Mouse (Mus musculus): ENCODE measurements at regions not wholly inside any gene's neighbourhood (a gene's known extent, or its start where the extent isn't known, plus 50 kb on each side); places are given as distances from the start of the nearest gene placed in this dataset.
"Not testable (repeated sequence)": the region's sequence is repeated elsewhere in the genome, so short reads cannot be mapped to it uniquely, and the experiment has no call there.

DNA sequence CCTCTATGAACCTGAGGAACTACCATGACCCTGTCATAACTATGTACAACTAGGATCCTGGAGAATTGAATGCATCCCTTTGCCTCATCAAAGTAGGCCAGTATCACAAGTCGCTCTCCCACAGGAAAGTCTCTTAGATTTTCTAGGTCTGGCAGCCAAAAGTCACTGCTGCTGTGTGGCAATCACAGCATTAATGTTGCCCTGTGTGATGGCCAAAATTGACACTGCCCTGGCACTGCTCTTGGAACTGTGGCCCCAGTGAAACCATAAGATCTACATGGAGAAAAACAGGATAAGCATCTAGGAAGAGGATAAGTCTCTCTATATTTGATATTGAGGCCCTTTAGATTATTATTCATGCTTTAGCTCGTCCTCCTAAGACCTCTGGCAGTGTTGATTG, 465.7 kb downstream of the Adam6a start:
- Histone ChIP-seq H3K4me1 (replicated peaks) (no peaks in the 10 kb centered on the region), H3K27me3 (no peaks in the 10 kb centered on the region), H3K9me3 (peaks cover 4% of the 10 kb centered on the region; the same call in 1 of the 2 replicates), H3K4me3 (replicated peaks) (no peak overlapping the region), H3K4me2 (no peak overlapping the region), H3K27ac (no peak overlapping the region), H3K36me3 (no peaks in the 10 kb centered on the region), H3K9ac (replicated peaks) (no peak overlapping the region)
- WGBS = 51% methylated on average over 2 of the region's 2 CpGs
- no peak for ATAC-seq (ENCODE audit: insufficient number of reproducible peaks, insufficient read depth, low FRiP score, low TSS enrichment, low read depth)

DNA sequence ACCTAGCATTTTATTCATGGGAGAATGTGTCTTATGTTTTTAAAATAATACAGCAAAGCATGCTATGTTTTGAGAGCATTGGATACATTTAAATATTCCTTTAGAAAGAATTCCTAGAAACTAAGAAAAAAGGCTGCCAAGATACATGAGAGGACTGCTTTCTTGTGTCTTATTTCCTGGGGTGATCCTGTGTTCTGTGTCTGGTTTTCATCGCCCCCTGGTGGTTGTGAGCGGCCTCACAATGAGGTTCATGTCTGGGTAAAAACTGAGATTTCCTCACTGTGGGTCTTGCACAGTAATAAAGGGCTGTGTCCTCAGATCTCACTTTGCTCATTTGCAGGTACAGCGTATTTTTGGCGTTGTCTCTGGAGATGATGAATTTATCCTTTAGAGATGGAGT, 469.2 kb downstream of the Adam6a start:
- not testable (repeated sequence) for ATAC-seq (ENCODE audit: insufficient number of reproducible peaks, insufficient read depth, low FRiP score, low TSS enrichment, low read depth); H3K27me3 ChIP-seq; H3K27ac ChIP-seq; H3K9ac ChIP-seq (replicated peaks); H3K4me1 ChIP-seq (replicated peaks); H3K9me3 ChIP-seq; H3K36me3 ChIP-seq; H3K4me3 ChIP-seq (replicated peaks); H3K4me2 ChIP-seq
- WGBS = 23% methylated on average over 4 of the region's 4 CpGs

DNA sequence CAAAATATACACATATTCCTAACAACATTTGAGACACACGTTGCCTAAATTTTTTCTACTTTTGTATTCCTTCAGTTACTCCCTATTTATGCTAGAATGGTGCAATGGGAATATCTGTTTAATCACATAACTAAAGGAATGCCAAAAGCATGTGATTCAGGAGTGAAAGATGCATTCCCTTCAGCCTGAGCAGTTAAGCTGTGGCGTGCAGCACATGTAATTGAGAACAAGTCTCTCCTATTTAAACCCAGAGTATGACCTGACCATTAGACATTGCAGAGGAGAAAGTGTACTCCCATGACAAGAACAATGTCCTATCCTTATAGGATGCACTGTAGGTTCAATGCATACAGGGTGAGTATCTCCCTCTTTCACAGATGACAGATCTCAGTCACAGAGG, 493.3 kb downstream of the Adam6a start:
- ATAC-seq (ENCODE audit: insufficient number of reproducible peaks, insufficient read depth, low FRiP score, low TSS enrichment, low read depth); H3K4me2 ChIP-seq; H3K4me1 ChIP-seq (replicated peaks); H3K36me3 ChIP-seq; H3K9ac ChIP-seq (replicated peaks); H3K27me3 ChIP-seq; H3K27ac ChIP-seq; H3K4me3 ChIP-seq (replicated peaks): not testable (repeated sequence)
- peaks cover 10% of the 10 kb centered on the region for H3K9me3 ChIP-seq
- WGBS = 82% methylated on average over 2 of the region's 2 CpGs

DNA sequence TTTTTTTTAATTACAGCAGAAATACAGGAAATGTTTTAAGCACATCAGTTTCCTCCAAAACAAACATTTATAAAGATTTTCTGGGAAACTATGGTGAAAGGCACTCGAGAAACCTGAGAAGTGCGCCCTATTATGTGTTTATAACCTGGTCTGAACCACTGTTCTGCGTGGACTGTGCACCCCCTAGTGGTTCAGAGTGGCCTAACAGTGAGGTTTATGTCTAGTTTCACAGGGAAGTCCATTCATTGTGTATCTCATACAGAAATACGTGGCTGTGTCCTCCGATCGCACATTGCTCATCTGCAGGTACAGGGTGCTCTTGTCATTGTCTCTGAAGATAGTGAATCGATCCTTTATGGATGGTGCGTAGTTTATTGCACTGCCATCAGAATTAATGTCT, 504.3 kb downstream of the Adam6a start:
- H3K9me3 ChIP-seq; H3K4me3 ChIP-seq (replicated peaks); H3K4me1 ChIP-seq (replicated peaks); H3K27ac ChIP-seq; H3K9ac ChIP-seq (replicated peaks); ATAC-seq (ENCODE audit: insufficient number of reproducible peaks, insufficient read depth, low FRiP score, low TSS enrichment, low read depth); H3K27me3 ChIP-seq; H3K36me3 ChIP-seq; H3K4me2 ChIP-seq: not testable (repeated sequence)
- 63% methylated on average over 8 of the region's 8 CpGs for WGBS

DNA sequence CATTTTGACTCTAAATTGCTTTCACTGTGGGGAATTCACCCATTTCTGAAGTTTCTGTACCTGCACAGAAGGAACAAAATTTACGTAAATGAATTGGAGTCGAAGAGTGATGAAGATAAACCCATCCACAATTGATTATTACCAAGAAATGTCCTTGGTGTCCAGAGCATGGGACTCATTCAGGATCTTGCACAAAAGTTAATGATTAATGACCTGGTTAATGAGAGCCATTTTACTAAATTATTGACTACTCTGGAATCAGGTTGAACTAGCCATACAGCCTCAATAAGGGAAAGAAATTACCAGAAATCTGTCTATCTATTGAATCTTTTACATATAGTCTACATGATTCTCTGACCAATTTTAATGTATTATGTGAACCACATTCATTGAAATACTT, 509.6 kb downstream of the Adam6a start:
- H3K4me3 ChIP-seq (replicated peaks) = no peak overlapping the region
- 88% methylated on average over 2 of the region's 2 CpGs for WGBS
- H3K27ac ChIP-seq = no peak overlapping the region
- H3K36me3 ChIP-seq = no peaks in the 10 kb centered on the region
- no peak overlapping the region for H3K4me2 ChIP-seq
- no peaks in the 10 kb centered on the region for H3K4me1 ChIP-seq (replicated peaks)
- H3K27me3 ChIP-seq = no peaks in the 10 kb centered on the region
- H3K9me3 ChIP-seq = 0 out of 2 replicates have a peak, but pooled peaks cover 5% of the 10 kb centered on the region
- no peak for ATAC-seq (ENCODE audit: insufficient number of reproducible peaks, insufficient read depth, low FRiP score, low TSS enrichment, low read depth)
- H3K9ac ChIP-seq (replicated peaks) = no peak overlapping the region

DNA sequence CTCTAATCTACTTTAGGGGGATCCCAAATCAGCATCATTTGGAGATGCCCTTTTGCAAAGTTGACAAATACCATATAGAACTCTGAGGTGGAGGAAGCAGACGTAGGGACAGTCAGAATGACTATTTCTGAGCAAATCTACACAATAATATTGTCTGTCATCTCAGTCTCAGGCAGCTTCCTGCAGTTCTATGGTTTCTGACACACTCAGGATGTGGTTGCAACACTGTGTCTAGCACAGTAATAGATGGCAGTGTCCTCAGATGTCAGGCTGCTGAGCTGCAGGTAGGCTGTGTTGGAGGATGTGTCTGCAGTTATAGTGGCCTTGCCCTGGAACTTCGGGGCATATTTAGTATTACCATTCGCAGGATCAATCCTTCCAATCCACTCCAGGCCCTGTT, 515.9 kb downstream of the Adam6a start:
- no peak for ATAC-seq (ENCODE audit: insufficient number of reproducible peaks, insufficient read depth, low FRiP score, low TSS enrichment, low read depth)
- Histone ChIP-seq H3K36me3 (no peaks in the 10 kb centered on the region), H3K4me3 (replicated peaks) (no peak overlapping the region), H3K27me3 (no peaks in the 10 kb centered on the region), H3K4me2 (no peak overlapping the region), H3K4me1 (replicated peaks) (no peaks in the 10 kb centered on the region), H3K9ac (replicated peaks) (no peak overlapping the region), H3K27ac (no peak overlapping the region), H3K9me3 (peaks cover 19% of the 10 kb centered on the region; the same call in 1 of the 2 replicates)
- WGBS = 70% methylated on average over 3 of the region's 3 CpGs

DNA sequence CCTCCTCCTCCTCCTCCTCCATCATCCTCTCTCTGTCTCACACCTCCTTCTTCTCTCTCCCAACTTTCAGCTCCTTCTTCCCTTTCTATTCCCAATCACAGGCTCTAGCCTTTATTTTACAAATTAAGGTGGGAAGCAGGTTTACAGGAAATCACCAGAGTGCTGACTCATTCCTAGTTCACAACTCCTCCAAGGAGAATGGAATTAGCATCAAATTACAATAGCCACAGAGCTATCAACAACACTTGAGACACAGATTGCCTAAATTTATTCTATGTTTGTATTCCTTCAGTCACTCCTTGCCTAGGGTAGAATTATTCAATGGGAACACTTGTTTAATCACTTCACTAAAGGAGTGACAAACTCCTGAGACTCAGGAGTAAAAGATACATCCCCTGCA, 523.5 kb downstream of the Adam6a start:
- no peak overlapping the region for H3K9ac ChIP-seq (replicated peaks)
- H3K9me3 ChIP-seq = peaks cover 23% of the 10 kb centered on the region; the same call in 1 of the 2 replicates
- H3K36me3 ChIP-seq = no peaks in the 10 kb centered on the region
- no peak overlapping the region for H3K4me2 ChIP-seq
- no peak overlapping the region for H3K4me3 ChIP-seq (replicated peaks)
- no peaks in the 10 kb centered on the region for H3K27me3 ChIP-seq
- H3K27ac ChIP-seq = no peak overlapping the region
- no peaks in the 10 kb centered on the region for H3K4me1 ChIP-seq (replicated peaks)
- ATAC-seq (ENCODE audit: insufficient number of reproducible peaks, insufficient read depth, low FRiP score, low TSS enrichment, low read depth) = no peak

DNA sequence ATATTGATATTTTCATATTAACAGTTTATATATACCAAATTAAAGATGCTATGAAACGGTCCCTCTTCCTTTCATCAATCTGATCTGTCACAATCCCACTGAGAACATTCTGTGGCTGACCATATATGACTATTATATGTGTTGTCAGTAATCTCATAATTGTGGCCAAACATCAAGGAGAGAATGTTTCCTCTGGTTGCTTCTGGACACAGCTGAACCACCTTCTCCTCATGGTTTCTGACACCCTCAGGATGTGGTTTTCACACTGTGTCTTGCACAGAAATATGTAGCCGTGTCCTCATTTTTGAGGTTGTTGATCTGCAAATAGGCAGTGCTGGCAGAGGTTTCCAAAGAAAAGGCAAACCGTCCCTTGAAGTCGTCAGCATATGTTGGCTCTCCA, 565.0 kb downstream of the Adam6a start:
- H3K27ac ChIP-seq; H3K9ac ChIP-seq (replicated peaks); H3K36me3 ChIP-seq; H3K4me3 ChIP-seq (replicated peaks); H3K4me1 ChIP-seq (replicated peaks); H3K27me3 ChIP-seq; ATAC-seq (ENCODE audit: insufficient number of reproducible peaks, insufficient read depth, low FRiP score, low TSS enrichment, low read depth); H3K4me2 ChIP-seq: not testable (repeated sequence)
- H3K9me3 ChIP-seq = peaks cover 16% of the 10 kb centered on the region; the same call in 1 of the 2 replicates
- 79% methylated on average over 4 of the region's 4 CpGs for WGBS

DNA sequence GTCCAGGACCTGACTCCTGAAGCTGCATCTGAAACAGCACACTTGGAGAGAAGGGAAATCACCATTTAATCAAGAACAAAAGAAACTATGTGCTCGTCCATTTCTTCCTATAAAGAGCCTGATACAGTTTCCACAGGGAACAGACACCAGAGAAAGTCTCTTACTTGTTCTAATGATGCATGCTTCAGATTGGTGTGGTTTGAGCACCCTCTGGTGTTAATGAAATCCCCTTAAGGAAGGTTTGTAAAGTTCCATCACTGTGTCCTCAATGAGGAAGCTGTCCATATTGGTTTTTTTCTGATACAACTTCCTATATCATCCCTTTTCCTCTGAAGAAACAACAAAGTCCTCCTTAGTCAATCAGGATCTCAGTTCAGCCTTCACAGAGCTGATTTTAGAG, 591.2 kb downstream of the Adam6a start:
- H3K9me3 ChIP-seq = peaks cover 21% of the 10 kb centered on the region
- no peak overlapping the region for H3K4me3 ChIP-seq (replicated peaks)
- no peaks in the 10 kb centered on the region for H3K27me3 ChIP-seq
- ATAC-seq (ENCODE audit: insufficient number of reproducible peaks, insufficient read depth, low FRiP score, low TSS enrichment, low read depth) = no peak
- no peak overlapping the region for H3K9ac ChIP-seq (replicated peaks)
- no peak overlapping the region for H3K4me2 ChIP-seq
- no peaks in the 10 kb centered on the region for H3K36me3 ChIP-seq
- no peak overlapping the region for H3K27ac ChIP-seq
- no peaks in the 10 kb centered on the region for H3K4me1 ChIP-seq (replicated peaks)
- WGBS = 39% methylated on average over 1 of the region's 1 CpGs

DNA sequence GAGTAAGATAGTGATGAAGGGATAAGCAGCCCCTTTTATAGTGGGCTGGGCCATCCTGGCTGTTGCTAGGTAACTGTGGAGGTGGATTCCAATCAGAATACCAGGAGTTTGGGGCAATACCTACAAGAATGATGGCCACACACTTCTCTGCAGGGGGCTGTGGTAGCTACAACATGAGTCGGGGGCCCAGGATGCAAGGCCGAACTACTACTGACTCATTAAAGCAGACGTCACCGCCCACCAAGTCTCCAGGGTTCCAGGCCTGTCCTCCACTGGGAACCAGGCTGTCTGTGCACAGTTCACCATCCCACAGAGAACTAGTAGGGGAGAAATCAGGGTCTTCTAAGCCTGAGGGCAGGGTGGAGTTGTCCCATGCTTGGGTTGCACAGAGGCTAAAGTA, 605.1 kb downstream of the Adam6a start:
- WGBS = 89% methylated on average over 4 of the region's 4 CpGs
- no peak overlapping the region for H3K4me3 ChIP-seq (replicated peaks)
- no peak overlapping the region for H3K4me2 ChIP-seq
- H3K27me3 ChIP-seq = no peaks in the 10 kb centered on the region
- no peaks in the 10 kb centered on the region for H3K36me3 ChIP-seq
- H3K9me3 ChIP-seq = peaks cover 64% of the 10 kb centered on the region
- ATAC-seq (ENCODE audit: insufficient number of reproducible peaks, insufficient read depth, low FRiP score, low TSS enrichment, low read depth) = no peak
- H3K4me1 ChIP-seq (replicated peaks) = no peaks in the 10 kb centered on the region
- no peak overlapping the region for H3K9ac ChIP-seq (replicated peaks)
- no peak overlapping the region for H3K27ac ChIP-seq

DNA sequence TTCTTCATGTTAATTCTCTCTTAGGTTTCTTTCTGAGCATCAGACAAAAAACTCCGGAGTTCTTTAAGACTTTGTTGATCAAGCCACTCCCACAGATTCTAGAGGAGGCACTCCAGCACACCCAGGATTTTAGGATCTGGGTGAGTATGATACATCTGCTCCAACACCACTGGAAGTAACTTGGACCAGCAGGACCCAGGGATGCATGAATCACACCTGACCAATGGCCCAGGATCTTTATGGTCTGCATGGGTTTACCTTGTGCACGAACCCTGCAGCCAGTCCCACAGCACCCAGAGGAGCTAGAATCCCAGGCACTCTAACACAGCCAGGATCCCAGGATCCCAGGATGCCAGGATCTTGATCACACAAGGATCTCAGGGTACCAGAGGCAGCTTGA, 628.6 kb downstream of the Adam6a start:
- Histone ChIP-seq H3K9me3 (peaks cover 17% of the 10 kb centered on the region), H3K27ac (no peak overlapping the region), H3K27me3 (no peaks in the 10 kb centered on the region), H3K4me2 (no peak overlapping the region), H3K36me3 (no peaks in the 10 kb centered on the region), H3K9ac (replicated peaks) (no peak overlapping the region), H3K4me1 (replicated peaks) (no peaks in the 10 kb centered on the region), H3K4me3 (replicated peaks) (no peak overlapping the region)
- WGBS = 79% methylated on average over 2 of the region's 2 CpGs
- no peak for ATAC-seq (ENCODE audit: insufficient number of reproducible peaks, insufficient read depth, low FRiP score, low TSS enrichment, low read depth)

DNA sequence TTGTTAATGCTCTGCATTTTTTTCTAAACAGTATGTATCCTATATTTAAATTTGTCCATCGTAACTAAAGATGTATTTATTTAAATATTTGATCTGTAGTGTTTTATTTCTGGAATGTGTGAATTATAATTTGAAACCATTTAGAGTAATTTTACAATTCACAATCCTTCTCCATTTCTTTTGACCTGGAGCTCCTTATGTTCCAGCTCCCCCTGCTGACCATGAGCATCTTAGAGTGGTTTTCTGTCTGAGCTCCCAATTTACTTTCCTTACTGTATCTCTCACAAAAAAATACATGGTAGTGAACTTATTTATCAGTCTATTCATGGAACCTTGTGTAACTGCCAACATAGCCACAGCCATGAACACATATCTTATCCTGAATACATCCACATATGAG, 655.8 kb downstream of the Adam6a start:
- Histone ChIP-seq H3K27ac (no peak overlapping the region), H3K36me3 (no peaks in the 10 kb centered on the region), H3K27me3 (no peaks in the 10 kb centered on the region), H3K4me3 (replicated peaks) (no peak overlapping the region), H3K9ac (replicated peaks) (no peak overlapping the region), H3K4me2 (no peak overlapping the region), H3K9me3 (peaks cover 36% of the 10 kb centered on the region), H3K4me1 (replicated peaks) (no peaks in the 10 kb centered on the region)
- no peak for ATAC-seq (ENCODE audit: insufficient number of reproducible peaks, insufficient read depth, low FRiP score, low TSS enrichment, low read depth)
- 64% methylated on average over 1 of the region's 1 CpGs for WGBS
